Mouse (Mus musculus): ENCODE results near the gene Tpcn2.
A peak's percentile ranks its signal among the peaks of the same experiment; 100 is the strongest.

- TF ChIP-seq CTCF (IDR thresholded peaks at IDR 0.05; ENCODE audit: control insufficient read depth, insufficient read depth, low read length) = peak; percentile 18; the same call in 1 of the 2 replicates
- TF ChIP-seq POLR2A (IDR thresholded peaks at IDR 0.05; ENCODE audit: borderline replicate concordance, control insufficient read depth, low read depth, low read length) = no peak
Measured at GRCm38 (mm10) chr7:145293859-145294258, 10.0 kb upstream of the Tpcn2 start.

Data from bone marrow, adult 2 months (tissue).